Mouse (Mus musculus) liver, adult 2 months (tissue): ENCODE measurements around the gene Efs. TPM values are rescaled to one million over a fixed set of nuclear protein-coding genes. Genes with fewer than 3 reads are reported as not detected.

Experiments used
- DNase-seq: peaks from one replicate; pipeline ENCODE4 v3.0.0-alpha.2; 2011; ENCODE audit warnings: low read depth, low spot score; ENCODE audit errors: extremely low read depth
- H3K27ac ChIP-seq: fragments of 200-500 bp; replicated peaks from 2 replicates; pipeline ENCODE4 v1.5.1; 2012; ENCODE audit warnings: low read depth, mild to moderate bottlenecking, control low read depth, inconsistent platforms, low read length; ENCODE audit not compliant: insufficient read depth
- H3K27me3 ChIP-seq: fragments of 200-500 bp; 2 replicates; pipeline ENCODE4 v1.6.1; 2012; ENCODE audit warnings: mild to moderate bottlenecking, moderate library complexity, low read length, inconsistent platforms; ENCODE audit not compliant: control insufficient read depth, insufficient read depth
- H3K36me3 ChIP-seq: fragments of 200-500 bp; 2 replicates; pipeline ENCODE4 v1.6.1; 2012; ENCODE audit warnings: low read length, inconsistent platforms; ENCODE audit not compliant: control insufficient read depth, insufficient read depth
- H3K4me1 ChIP-seq: fragments of 200-500 bp; 2 replicates; pipeline ENCODE4 v1.6.1; 2011; ENCODE audit warnings: low read length; ENCODE audit not compliant: control insufficient read depth, insufficient read depth
- H3K4me3 ChIP-seq: fragments of 200-500 bp; 2 replicates; pipeline ENCODE4 v1.5.1; 2011; ENCODE audit warnings: low read depth, mild to moderate bottlenecking, control low read depth, low read length, moderate library complexity; ENCODE audit not compliant: insufficient read depth
- H3K79me2 ChIP-seq: fragments of 200-500 bp; 2 replicates; pipeline ENCODE4 v1.6.1; 2012; ENCODE audit warnings: inconsistent platforms, mild to moderate bottlenecking, low read length, moderate library complexity; ENCODE audit not compliant: control insufficient read depth, insufficient read depth
- H3K9ac ChIP-seq: fragments of 200-500 bp; 2 replicates; pipeline ENCODE4 v1.6.1; 2012; ENCODE audit warnings: low read depth, mild to moderate bottlenecking, control low read depth, inconsistent platforms, low read length
- CTCF ChIP-seq: fragments of 200-500 bp; IDR thresholded peaks from 2 replicates; pipeline ENCODE4 v1.5.1; 2011; ENCODE audit warnings: low read depth, low read length, control low read depth
- POLR2A ChIP-seq: fragments of 200-500 bp; IDR thresholded peaks from 2 replicates; pipeline ENCODE4 v1.6.1; 2011; ENCODE audit warnings: low read length, control low read depth; ENCODE audit not compliant: insufficient read depth; ENCODE audit errors: extremely low read depth
- WGBS: fragments of 180-500 bp; shearing (Covaris S2); methylation state at CpG from one replicate; pipeline ENCODE4 v1.1.7; 2018; 5-methylcytosine and 5-hydroxymethylcytosine counted together
- polyA plus RNA-seq: library from polyadenylated mRNA; depleted of rRNA; stranded (reverse); fragments of >200 nt; gene quantifications from 2 replicates; pipeline ENCODE4 v1.2.3, GENCODE M21; 2012; rRNA removed
- total RNA-seq: library from RNA; depleted of rRNA; stranded (reverse); fragments of >200 nt; gene quantifications from 2 replicates; pipeline ENCODE4 v1.2.3, GENCODE M21; 2014; rRNA removed

The Efs gene
- total and polyA plus RNA-seq, 2 experiments, result under 0.01 to 0.13 TPM

GRCm38 (mm10) chr14:54868026-54868425 lies 57.9 kb downstream of the Efs start:
- Histone ChIP-seq H3K9ac (no peak overlapping the region), H3K27me3 (no peaks in the 10 kb centered on the region), H3K4me1 (no peaks in the 10 kb centered on the region), H3K27ac (no peak overlapping the region), H3K79me2 (no peaks in the 10 kb centered on the region), H3K36me3 (no peaks in the 10 kb centered on the region), H3K4me3 (no peak overlapping the region)
- 83% methylated on average over 4 of the region's 4 CpGs for WGBS
- TF ChIP-seq POLR2A, result no peak
- no peak for TF ChIP-seq CTCF
- no peak for DNase-seq

- 61% methylated on average over 5 of the region's 5 CpGs for WGBS
- H3K9ac ChIP-seq, result no peak overlapping the region
- H3K4me3 ChIP-seq, result no peak overlapping the region
- TF ChIP-seq POLR2A, result no peak
- TF ChIP-seq CTCF, result peak; percentile 68
- no peak for DNase-seq
- H3K27ac ChIP-seq, result no peak overlapping the region
- no peaks in the 10 kb centered on the region for H3K4me1 ChIP-seq
- H3K36me3 ChIP-seq, result no peaks in the 10 kb centered on the region
- H3K79me2 ChIP-seq, result no peaks in the 10 kb centered on the region
- no peaks in the 10 kb centered on the region for H3K27me3 ChIP-seq
Observed at GRCm38 (mm10) chr14:54866936-54867335, 59.0 kb downstream of the Efs start.

Other genes starting within 250 kb of the Efs start
- gene 1700123O20Rik, start 239.9 kb downstream of the Efs start, total RNA-seq, result 30.6 and 36.0 TPM in 2 replicates
- gene 1700123O20Rik, start 239.9 kb downstream of the Efs start, polyA plus RNA-seq, result 36.7 and 39.0 TPM in 2 replicates
- gene Acin1, start 239.2 kb downstream of the Efs start, total RNA-seq, result 39.7 and 44.3 TPM in 2 replicates
- 39.0 and 49.1 TPM in 2 replicates for gene Acin1, start 239.2 kb downstream of the Efs start, polyA plus RNA-seq
- not detected in 2 replicates for gene Gm29776, start 227.3 kb downstream of the Efs start, total RNA-seq
- not detected in 2 replicates for gene Gm29776, start 227.3 kb downstream of the Efs start, polyA plus RNA-seq
- 5.6 and 7.9 TPM in 2 replicates for gene Cebpe, start 214.0 kb downstream of the Efs start, total RNA-seq
- 12.4 and 12.9 TPM in 2 replicates for gene Cebpe, start 214.0 kb downstream of the Efs start, polyA plus RNA-seq
- 1.0 and 1.8 TPM in 2 replicates for gene Slc7a8, start 144.2 kb downstream of the Efs start, total RNA-seq
- 2.2 and 2.9 TPM in 2 replicates for gene Slc7a8, start 144.2 kb downstream of the Efs start, polyA plus RNA-seq
- not detected in 2 replicates for gene Rnf212b, start 112.0 kb downstream of the Efs start, total RNA-seq
- gene Rnf212b, start 112.0 kb downstream of the Efs start, polyA plus RNA-seq, result not detected in 2 replicates
- gene Homez, start 55.2 kb downstream of the Efs start, total RNA-seq, result 1.9 and 2.5 TPM in 2 replicates
- gene Homez, start 55.2 kb downstream of the Efs start, polyA plus RNA-seq, result 2.1 and 3.3 TPM in 2 replicates
- gene Ppp1r3e, start 48.6 kb downstream of the Efs start, total RNA-seq, result 4.9 and 6.4 TPM in 2 replicates
- 7.5 and 8.7 TPM in 2 replicates for gene Ppp1r3e, start 48.6 kb downstream of the Efs start, polyA plus RNA-seq
- gene Bcl2l2, start 42.7 kb downstream of the Efs start, total RNA-seq, result 14.1 and 17.2 TPM in 2 replicates
- gene Bcl2l2, start 42.7 kb downstream of the Efs start, polyA plus RNA-seq, result 17.3 and 19.5 TPM in 2 replicates
- gene Gm20521, start 42.7 kb downstream of the Efs start, total RNA-seq, result 0.13 TPM in 1 of 2 replicates, not detected in the other
- 7.9 TPM in 1 of 2 replicates, not detected in the other for gene Gm20521, start 42.7 kb downstream of the Efs start, polyA plus RNA-seq
- gene Pabpn1, start 33.6 kb downstream of the Efs start, total RNA-seq, result 29.7 and 37.8 TPM in 2 replicates
- 65.4 and 89.4 TPM in 2 replicates for gene Pabpn1, start 33.6 kb downstream of the Efs start, polyA plus RNA-seq
- gene Slc22a17, start 13.0 kb downstream of the Efs start, total RNA-seq, result 0.46 and 0.81 TPM in 2 replicates
- gene Slc22a17, start 13.0 kb downstream of the Efs start, polyA plus RNA-seq, result 1.4 and 2.7 TPM in 2 replicates
- gene Il25, start 6.6 kb upstream of the Efs start, total RNA-seq, result not detected in 2 replicates
- gene Il25, start 6.6 kb upstream of the Efs start, polyA plus RNA-seq, result not detected in 2 replicates
- not detected in 2 replicates for gene Cmtm5, start 10.1 kb upstream of the Efs start, total RNA-seq
- not detected in 2 replicates for gene Cmtm5, start 10.1 kb upstream of the Efs start, polyA plus RNA-seq
- gene Myh6, start 40.8 kb upstream of the Efs start, total RNA-seq, result 0.60 TPM in 1 of 2 replicates, not detected in the other
- 0.02 and 0.04 TPM in 2 replicates for gene Myh6, start 40.8 kb upstream of the Efs start, polyA plus RNA-seq
- gene Gm17428, start 50.8 kb upstream of the Efs start, total RNA-seq, result not detected in 2 replicates
- gene Gm17428, start 50.8 kb upstream of the Efs start, polyA plus RNA-seq, result not detected in 2 replicates
- 1.5 TPM in 1 of 2 replicates, not detected in the other for gene Myh7, start 68.5 kb upstream of the Efs start, total RNA-seq
- gene Myh7, start 68.5 kb upstream of the Efs start, polyA plus RNA-seq, result 0.02 TPM in 1 of 2 replicates, not detected in the other
- 25.8 and 26.9 TPM in 2 replicates for gene Ngdn, start 89.3 kb upstream of the Efs start, total RNA-seq
- 6.9 and 8.1 TPM in 2 replicates for gene Ngdn, start 89.3 kb upstream of the Efs start, polyA plus RNA-seq
- 1.5 and 1.7 TPM in 2 replicates for gene Zfhx2, start 166.2 kb upstream of the Efs start, total RNA-seq
- gene Zfhx2, start 166.2 kb upstream of the Efs start, polyA plus RNA-seq, result 1.4 and 1.7 TPM in 2 replicates
- gene Thtpa, start 168.7 kb upstream of the Efs start, total RNA-seq, result 14.6 and 15.4 TPM in 2 replicates
- 8.7 and 10.9 TPM in 2 replicates for gene Thtpa, start 168.7 kb upstream of the Efs start, polyA plus RNA-seq
- 4.9 and 5.4 TPM in 2 replicates for gene Ap1g2, start 180.5 kb upstream of the Efs start, total RNA-seq
- gene Ap1g2, start 180.5 kb upstream of the Efs start, polyA plus RNA-seq, result 8.7 and 15.6 TPM in 2 replicates
- gene Jph4, start 190.8 kb upstream of the Efs start, total RNA-seq, result not detected in 2 replicates
- gene Jph4, start 190.8 kb upstream of the Efs start, polyA plus RNA-seq, result not detected in 2 replicates